Mouse (Mus musculus): ENCODE measurements around the gene Pde11a.
A peak's percentile ranks its signal among the peaks of the same experiment; 100 is the strongest.

The Pde11a gene

GRCm38 (mm10) chr2:76338215-76339156, at the start of gene Pde11a:
Pde11a (minus strand) TSS chr2:76338774.
- DNase-seq: peak; percentile 29 to 30

GRCm38 (mm10) chr2:76386531-76386930, 48.0 kb upstream of the Pde11a start:
- no peak for DNase-seq

GRCm38 (mm10) chr2:76378646-76379045, 40.1 kb upstream of the Pde11a start:
- no peak for DNase-seq

- DNase-seq: no peak
Measured at GRCm38 (mm10) chr2:76374544-76375206, 36.1 kb upstream of the Pde11a start.

- DNase-seq: no peak
Measured at GRCm38 (mm10) chr2:76372244-76372643, 33.7 kb upstream of the Pde11a start.

GRCm38 (mm10) chr2:76370656-76370922, 32.0 kb upstream of the Pde11a start:
- no peak for DNase-seq

- peak; percentile 94 to 96 for DNase-seq
Measured at GRCm38 (mm10) chr2:76369821-76370655, 31.5 kb upstream of the Pde11a start, which contains the start of gene Rbm45. Rbm45 (plus strand) TSS chr2:76369984.

- no peak for DNase-seq
Measured at GRCm38 (mm10) chr2:76368861-76369660, 30.5 kb upstream of the Pde11a start.

- peak; percentile 80 to 93 for DNase-seq
Measured at GRCm38 (mm10) chr2:76367188-76367922, 28.8 kb upstream of the Pde11a start.

- no peak for DNase-seq
Measured at GRCm38 (mm10) chr2:76365811-76366210, 27.2 kb upstream of the Pde11a start.

GRCm38 (mm10) chr2:76362111-76362510, 23.5 kb upstream of the Pde11a start:
- peak in 1 of 2 experiments; percentile 23 for DNase-seq

- DNase-seq: no peak
Measured at GRCm38 (mm10) chr2:76360226-76360625, 21.7 kb upstream of the Pde11a start, which contains the start of gene Cyct. Cyct (minus strand) TSS chr2:76360450.

- no peak for DNase-seq
Measured at GRCm38 (mm10) chr2:76347839-76348238, 9.3 kb upstream of the Pde11a start.

GRCm38 (mm10) chr2:76342146-76342545, 3.6 kb upstream of the Pde11a start:
- DNase-seq: peak; percentile 48 to 62

- DNase-seq: no peak
Measured at GRCm38 (mm10) chr2:76334596-76334995, 4.0 kb downstream of the Pde11a start.

- DNase-seq: no peak
Measured at GRCm38 (mm10) chr2:76332161-76332805, 6.3 kb downstream of the Pde11a start.

GRCm38 (mm10) chr2:76330081-76330480, 8.5 kb downstream of the Pde11a start:
- no peak for DNase-seq

GRCm38 (mm10) chr2:76326161-76326560, 12.4 kb downstream of the Pde11a start:
- no peak for DNase-seq

GRCm38 (mm10) chr2:76324463-76324862, 14.1 kb downstream of the Pde11a start:
- no peak for DNase-seq

- DNase-seq: no peak
Measured at GRCm38 (mm10) chr2:76323185-76323875, 15.2 kb downstream of the Pde11a start.

Data from cerebellum, postnatal 25 days (tissue).